Mouse (Mus musculus) common myeloid progenitor, adult 5-6 weeks (primary cell): ENCODE measurements around the gene Tmprss6. TPM values are rescaled to one million over a fixed set of nuclear protein-coding genes. Genes with fewer than 3 reads are reported as not detected.

Source experiments
- total RNA-seq: library from RNA; stranded (forward); fragments of 200-1000, 187-1606 nt; gene quantifications from 2 replicates; pipeline ENCODE4 v1.2.3, GENCODE M21; 2017

Gene Tmprss6
- total RNA-seq, 1 experiment from 2014 or later, result not detected

Other genes with a start within 250 kb of the Tmprss6 start
- 42.8 and 82.2 TPM in 2 replicates for gene Ncf4, start 223.8 kb downstream of the Tmprss6 start, total RNA-seq
- gene Csf2rb2, start 162.9 kb downstream of the Tmprss6 start, total RNA-seq, result 1.2 and 2.4 TPM in 2 replicates
- gene Csf2rb, start 142.9 kb downstream of the Tmprss6 start, total RNA-seq, result 18.1 and 33.5 TPM in 2 replicates
- gene Tex33, start 72.7 kb downstream of the Tmprss6 start, total RNA-seq, result not detected in 2 replicates
- gene Tst, start 62.7 kb downstream of the Tmprss6 start, total RNA-seq, result 7.3 and 11.1 TPM in 2 replicates
- 22.9 and 45.3 TPM in 2 replicates for gene Mpst, start 62.2 kb downstream of the Tmprss6 start, total RNA-seq
- gene Kctd17, start 40.1 kb downstream of the Tmprss6 start, total RNA-seq, result 11.8 and 22.8 TPM in 2 replicates
- gene Il2rb, start 26.6 kb upstream of the Tmprss6 start, total RNA-seq, result 0.19 and 1.9 TPM in 2 replicates
- gene C1qtnf6, start 62.8 kb upstream of the Tmprss6 start, total RNA-seq, result 0.24 and 0.50 TPM in 2 replicates
- not detected in 2 replicates for gene Sstr3, start 76.1 kb upstream of the Tmprss6 start, total RNA-seq
- 104 and 252 TPM in 2 replicates for gene Rac2, start 104.1 kb upstream of the Tmprss6 start, total RNA-seq
- 36.3 and 48.0 TPM in 2 replicates for gene Cyth4, start 128.4 kb upstream of the Tmprss6 start, total RNA-seq